Mouse (Mus musculus) 3134 (cell line): ENCODE results near the gene Actr2.

Source experiments
- DNase-seq: peaks from one replicate; pipeline ENCODE4 v3.0.0-alpha.2; 2011; ENCODE audit warnings: low spot score; ENCODE audit not compliant: insufficient read length; ENCODE audit errors: extremely low read depth

Gene Actr2

DNA sequence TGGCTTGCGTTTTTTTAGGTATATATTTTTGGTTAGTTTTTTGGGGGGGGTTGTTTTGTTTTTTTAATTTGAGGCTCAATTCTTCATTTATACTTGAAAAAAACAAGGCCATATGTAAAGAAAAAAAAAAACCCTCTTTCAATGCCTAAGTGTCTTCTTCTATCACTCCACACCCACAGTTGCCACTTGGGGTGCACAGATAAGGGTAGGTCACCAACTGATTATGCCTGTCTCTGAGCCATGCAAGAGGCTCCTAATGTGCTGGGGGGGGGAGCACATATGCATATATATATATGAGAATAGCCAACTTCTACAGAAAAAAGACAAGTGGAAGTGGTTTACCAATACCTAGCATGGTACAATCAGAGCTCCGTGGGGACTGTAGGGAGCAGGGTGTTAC is 90.3 kb downstream of the Actr2 start:
- DNase-seq, result no peak

DNA sequence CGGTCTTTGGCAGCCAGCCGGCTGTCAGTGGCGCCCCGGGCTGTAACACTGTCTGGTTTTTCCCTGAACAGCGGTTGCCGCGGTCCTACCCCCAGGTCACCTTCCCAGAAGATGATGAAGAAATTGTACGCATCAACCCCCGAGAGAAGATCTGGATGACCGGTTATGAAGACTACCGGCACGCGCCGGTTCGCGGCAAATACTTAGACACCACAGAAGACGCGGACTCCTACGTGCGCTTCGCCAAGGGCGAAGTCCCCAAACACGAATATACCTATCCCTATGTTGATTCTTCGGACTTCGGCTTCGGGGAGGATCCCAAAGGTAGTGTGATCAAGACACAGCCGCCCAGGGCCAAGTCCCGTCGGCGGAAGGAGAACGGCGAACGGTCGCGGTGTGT is 92.0 kb downstream of the Actr2 start:
- DNase-seq, result no peak

DNA sequence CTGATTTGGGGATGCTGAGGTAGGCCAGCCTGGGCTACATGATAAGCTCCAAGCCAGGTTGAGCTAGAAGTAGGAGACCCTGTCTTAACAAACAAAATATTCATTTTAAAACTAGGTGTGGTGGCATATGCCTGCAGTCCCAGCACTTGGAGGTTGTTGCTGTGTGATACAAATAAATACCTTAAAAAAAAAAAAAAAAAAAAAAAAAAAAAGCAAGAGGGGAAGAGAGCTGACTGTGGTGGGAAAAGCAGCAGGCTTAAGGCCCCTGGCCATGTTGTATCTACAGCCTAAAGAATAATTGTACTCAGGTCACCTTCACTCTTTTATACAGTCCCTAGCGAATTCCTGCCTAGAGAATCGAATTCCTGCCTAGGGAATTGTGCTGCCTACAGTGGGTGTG is 93.8 kb downstream of the Actr2 start:
- DNase-seq, result no peak

DNA sequence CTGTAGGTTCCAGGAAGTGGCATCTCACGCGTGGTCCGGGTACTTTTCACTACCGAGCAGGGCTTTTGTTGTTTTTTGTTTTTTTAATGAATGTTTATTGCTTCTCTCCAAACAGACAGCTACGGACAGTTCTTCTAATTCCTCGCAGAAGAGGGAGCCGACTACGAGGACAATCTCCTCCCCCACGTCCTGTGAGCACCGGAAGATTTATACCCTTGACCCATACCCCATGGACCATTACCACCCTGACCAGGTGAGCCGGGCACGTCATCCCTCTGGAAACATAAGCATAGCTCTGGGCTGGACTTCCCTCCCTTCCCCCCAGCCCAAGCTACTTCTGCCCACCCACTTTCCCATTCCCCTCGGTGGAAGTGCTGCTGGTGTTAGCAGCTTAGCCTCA is 94.8 kb downstream of the Actr2 start:
- no peak for DNase-seq

DNA sequence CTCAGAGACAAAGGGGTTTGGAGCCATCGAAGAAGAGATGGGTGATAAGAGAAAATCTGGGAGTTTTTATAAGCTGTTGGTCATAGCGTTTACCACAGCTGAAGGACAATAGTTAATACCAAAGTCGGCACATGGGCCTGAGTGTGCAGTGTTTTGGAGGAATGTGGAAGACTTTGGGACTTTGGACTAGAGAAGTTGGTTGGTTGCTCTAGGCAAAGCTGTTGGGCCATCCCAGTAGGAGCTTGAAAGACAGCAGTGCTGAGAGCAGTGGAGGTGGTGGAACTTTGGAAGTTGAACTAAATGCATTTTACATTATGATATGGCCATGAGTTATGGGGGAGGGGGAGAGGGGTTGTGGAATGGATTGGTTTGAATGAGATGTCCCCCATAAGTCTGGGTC is 99.3 kb downstream of the Actr2 start:
- DNase-seq, result no peak
